Mouse (Mus musculus) stomach, embryonic 16.5 days (tissue): ENCODE data around the gene Alg9. TPM values are rescaled to one million over a fixed set of nuclear protein-coding genes. Genes with fewer than 3 reads are reported as not detected.

Experiments used
- ATAC-seq: fragments of 200-750 bp; cut with Nextera tagmentation; 2 replicates; pipeline ENCODE4 v1.8.0; 2017; ENCODE audit warnings: moderate number of reproducible peaks, moderate TSS enrichment; ENCODE audit not compliant: insufficient read depth, low FRiP score
- H3K27ac ChIP-seq: fragments of 300-500 bp; sonication (generic); 2 replicates; pipeline ENCODE4 v1.5.1; 2014; ENCODE audit warnings: low read length
- H3K27me3 ChIP-seq: fragments of 300-500 bp; sonication (generic); 2 replicates; pipeline ENCODE4 v1.6.1; 2014; ENCODE audit warnings: low read length, control low read depth, mixed read lengths; ENCODE audit not compliant: control insufficient read depth, insufficient read depth
- H3K36me3 ChIP-seq: fragments of 300-500 bp; sonication (generic); 2 replicates; pipeline ENCODE4 v1.6.1; 2014; ENCODE audit warnings: low read length; ENCODE audit not compliant: control insufficient read depth, insufficient read depth
- H3K4me1 ChIP-seq: fragments of 300-500 bp; sonication (generic); 2 replicates; pipeline ENCODE4 v1.6.1; 2014; ENCODE audit warnings: low read length, control low read depth, mixed read lengths; ENCODE audit not compliant: control insufficient read depth, insufficient read depth
- H3K4me2 ChIP-seq: fragments of 300-500 bp; sonication (generic); 2 replicates; pipeline ENCODE4 v1.6.1; 2014; ENCODE audit warnings: low read depth, low read length, mixed read lengths
- H3K4me3 ChIP-seq: fragments of 300-500 bp; sonication (generic); replicated peaks from 2 replicates; pipeline ENCODE4 v1.5.1; 2014; ENCODE audit warnings: mild to moderate bottlenecking, low read length
- H3K9ac ChIP-seq: fragments of 300-500 bp; sonication (generic); 2 replicates; pipeline ENCODE4 v1.6.1; 2014; ENCODE audit warnings: low read length
- H3K9me3 ChIP-seq: fragments of 300-500 bp; sonication (generic); replicated peaks from 2 replicates; pipeline ENCODE4 v1.6.1; 2016; ENCODE audit warnings: low read length, control low read depth; ENCODE audit not compliant: control insufficient read depth
- WGBS: fragments of 180-500 bp; shearing (Covaris S2); extraction: QIAGEN DNeasy Blood & Tissue Kit; methylation state at CpG from one replicate; pipeline ENCODE4 v1.1.7; 2014; 5-methylcytosine and 5-hydroxymethylcytosine counted together
- polyA plus RNA-seq: library from polyadenylated mRNA; unstranded; fragments of >200 nt; fragmentation: Nextera tagmentation; extraction: Ambion mirVana; gene quantifications from 2 replicates; pipeline ENCODE4 v1.2.1, GENCODE M21; 2015

Alg9 gene
- polyA plus RNA-seq, 1 experiment from 2014 or later = 36.7 TPM

DNA sequence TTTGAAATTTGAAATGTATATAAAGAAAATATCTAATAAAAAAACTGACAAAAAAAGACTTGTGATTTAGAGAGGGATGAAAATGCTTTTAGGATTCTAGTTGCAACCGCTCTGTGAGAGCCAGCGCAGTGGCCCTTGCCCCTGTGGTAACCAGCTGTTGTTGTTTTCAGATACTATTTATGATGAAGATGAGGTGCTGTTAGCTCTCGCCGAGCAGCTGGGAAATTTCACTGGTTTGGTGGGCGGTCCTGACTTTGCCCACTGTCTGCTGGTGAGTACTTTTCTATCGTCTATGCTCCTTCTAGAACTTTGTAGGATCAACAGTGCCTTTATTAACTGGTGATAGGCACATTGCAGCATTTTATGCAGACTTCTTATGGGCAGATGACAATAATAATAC, 83.9 kb downstream of the Alg9 start:
- no peak for ATAC-seq
- peaks cover 23% of the 10 kb centered on the region; the same call in 1 of the 2 replicates for H3K36me3 ChIP-seq

DNA sequence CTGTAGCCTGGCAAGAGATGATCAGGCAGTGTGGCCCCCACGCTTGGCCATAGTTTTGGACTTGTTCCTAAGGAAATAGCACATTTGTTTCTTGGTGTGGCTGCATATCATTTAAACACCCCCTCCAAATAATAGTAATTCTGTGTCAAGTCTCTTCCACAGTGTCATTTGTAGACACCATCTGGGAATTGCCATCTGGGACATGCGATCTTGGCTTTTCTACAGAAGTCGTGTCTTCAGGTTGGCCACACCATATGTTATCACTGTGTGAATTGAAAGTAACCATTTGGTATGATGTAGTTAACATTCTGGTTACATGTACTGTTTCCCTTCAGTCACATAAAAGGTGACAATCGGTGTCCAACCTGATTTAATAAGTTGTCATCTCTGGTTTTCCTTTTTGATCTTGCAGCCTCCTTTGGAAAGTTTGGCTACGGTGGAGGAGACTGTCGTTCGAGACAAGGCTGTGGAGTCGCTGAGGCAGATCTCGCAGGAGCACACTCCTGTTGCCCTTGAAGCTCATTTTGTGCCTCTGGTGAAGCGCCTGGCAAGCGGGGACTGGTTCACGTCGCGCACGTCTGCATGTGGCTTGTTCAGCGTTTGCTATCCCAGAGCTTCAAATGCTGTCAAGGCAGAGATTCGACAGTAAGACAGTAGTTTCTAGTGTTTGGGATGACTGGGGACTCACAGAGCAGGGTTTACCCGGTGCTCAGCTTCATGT, 86.5 kb downstream of the Alg9 start:
- no peak for ATAC-seq
- no peaks in the 10 kb centered on the region for H3K27me3 ChIP-seq
- H3K4me2 ChIP-seq = no peak overlapping the region
- no peaks in the 10 kb centered on the region for H3K9me3 ChIP-seq
- 94% methylated on average over 18 of the region's 18 CpGs for WGBS
- peaks cover 25% of the 10 kb centered on the region; the same call in 1 of the 2 replicates for H3K36me3 ChIP-seq
- peaks cover 8% of the 10 kb centered on the region; the same call in 1 of the 2 replicates for H3K4me1 ChIP-seq
- H3K4me3 ChIP-seq = no peak overlapping the region
- no peak overlapping the region for H3K9ac ChIP-seq
- H3K27ac ChIP-seq = no peak overlapping the region

More for the DNA sequence above, 83.9 kb downstream of the Alg9 start:
- Histone ChIP-seq H3K4me1 (peaks cover 18% of the 10 kb centered on the region), H3K27ac (no peak overlapping the region), H3K9ac (no peak overlapping the region), H3K4me3 (no peak overlapping the region), H3K4me2 (no peak overlapping the region), H3K9me3 (no peaks in the 10 kb centered on the region), H3K27me3 (no peaks in the 10 kb centered on the region)
- 76% methylated on average over 6 of the region's 6 CpGs for WGBS

DNA sequence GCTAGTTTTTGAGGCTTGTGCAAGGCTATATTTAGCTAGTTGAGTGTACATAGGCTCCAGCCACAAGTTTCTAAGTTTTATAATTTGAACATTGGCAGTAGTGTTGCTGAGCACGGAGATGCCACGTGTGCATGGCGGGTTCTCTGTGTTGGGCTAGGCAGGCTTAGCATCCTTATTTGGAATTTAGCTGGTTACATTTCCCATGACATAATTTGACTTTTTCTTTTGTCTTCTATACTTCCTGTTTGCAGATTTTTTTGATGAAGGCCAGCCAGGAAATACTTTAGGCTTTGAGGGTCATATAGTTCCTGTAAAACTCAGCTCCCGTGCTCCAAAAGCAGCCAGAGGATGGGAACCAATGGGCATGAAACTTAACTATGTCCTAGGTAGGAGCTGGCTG, 89.0 kb downstream of the Alg9 start:
- no peaks in the 10 kb centered on the region for H3K27me3 ChIP-seq
- no peak overlapping the region for H3K4me2 ChIP-seq
- ATAC-seq = no peak
- H3K9ac ChIP-seq = no peak overlapping the region
- H3K9me3 ChIP-seq = no peaks in the 10 kb centered on the region
- H3K4me1 ChIP-seq = no peaks in the 10 kb centered on the region
- no peak overlapping the region for H3K4me3 ChIP-seq
- peaks cover 31% of the 10 kb centered on the region for H3K36me3 ChIP-seq
- WGBS = 87% methylated on average over 4 of the region's 4 CpGs
- H3K27ac ChIP-seq = no peak overlapping the region

DNA sequence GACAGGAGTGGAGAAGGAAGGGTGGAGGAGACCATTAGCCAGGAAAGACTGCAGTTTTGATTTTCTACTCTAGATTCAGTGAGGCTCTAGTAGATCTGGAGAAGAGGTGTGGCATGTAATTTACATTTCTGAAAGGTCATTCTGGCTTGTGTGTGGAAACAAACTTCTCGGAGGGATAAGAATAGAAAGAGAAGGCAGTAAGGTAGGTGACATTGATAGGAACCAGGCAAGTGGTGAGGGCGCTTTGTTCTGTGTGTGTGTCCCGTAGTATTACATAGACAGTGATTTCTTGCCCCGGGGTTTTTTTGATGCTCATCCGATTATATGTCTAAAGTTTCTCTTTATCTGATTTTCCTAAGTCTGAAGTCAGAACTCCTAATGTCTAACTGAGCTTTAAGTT, 90.1 kb downstream of the Alg9 start:
- H3K4me3 ChIP-seq = no peak overlapping the region
- no peaks in the 10 kb centered on the region for H3K9me3 ChIP-seq
- no peak overlapping the region for H3K27ac ChIP-seq
- no peaks in the 10 kb centered on the region for H3K4me1 ChIP-seq
- H3K27me3 ChIP-seq = no peaks in the 10 kb centered on the region
- no peak overlapping the region for H3K4me2 ChIP-seq
- 69% methylated on average over 5 of the region's 5 CpGs for WGBS
- peaks cover 30% of the 10 kb centered on the region for H3K36me3 ChIP-seq
- no peak for ATAC-seq
- no peak overlapping the region for H3K9ac ChIP-seq

DNA sequence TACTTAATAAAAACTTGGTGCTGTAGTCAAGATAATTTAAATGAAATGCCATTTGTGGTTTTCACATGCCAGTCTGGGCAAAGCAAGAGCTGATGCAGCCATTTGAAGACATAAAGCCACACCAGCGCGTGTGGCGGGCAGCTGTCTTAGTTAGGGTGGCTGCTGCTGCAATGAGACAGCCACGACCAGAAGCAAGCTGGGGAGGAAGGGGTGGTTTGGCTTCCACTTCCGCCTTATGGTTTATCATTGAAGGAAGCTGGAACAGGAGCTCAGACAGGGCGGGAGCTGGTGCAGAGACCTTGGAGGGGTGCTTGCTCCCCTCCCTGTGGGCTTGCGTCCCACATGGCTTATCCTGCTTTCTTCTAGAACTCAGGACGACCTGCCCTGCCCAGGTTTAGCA, 91.0 kb downstream of the Alg9 start:
- no peaks in the 10 kb centered on the region for H3K9me3 ChIP-seq
- H3K9ac ChIP-seq = no peak overlapping the region
- no peaks in the 10 kb centered on the region for H3K27me3 ChIP-seq
- H3K4me1 ChIP-seq = no peaks in the 10 kb centered on the region
- no peak overlapping the region for H3K4me2 ChIP-seq
- peaks cover 38% of the 10 kb centered on the region for H3K36me3 ChIP-seq
- H3K27ac ChIP-seq = no peak overlapping the region
- no peak overlapping the region for H3K4me3 ChIP-seq
- WGBS = 74% methylated on average over 8 of the region's 8 CpGs
- ATAC-seq = no peak

DNA sequence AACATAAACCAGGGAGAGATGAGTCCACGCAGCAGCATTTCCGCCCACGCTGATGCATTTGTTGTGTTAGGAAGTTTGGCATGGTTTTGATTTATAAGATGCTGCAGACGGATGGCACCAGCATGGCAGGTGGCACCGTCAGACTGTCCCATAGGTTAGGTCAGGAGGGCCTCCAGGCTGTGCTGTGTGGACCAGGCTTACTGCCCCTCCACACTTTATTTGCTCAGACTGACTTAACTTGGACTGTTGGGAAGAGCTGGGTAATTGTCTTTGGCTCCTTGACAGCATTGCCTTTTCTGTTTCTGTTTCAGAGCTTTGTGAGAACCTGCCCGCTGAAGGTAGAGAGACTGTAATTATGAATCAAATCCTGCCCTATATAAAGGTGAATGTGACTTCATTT, 92.2 kb downstream of the Alg9 start:
- WGBS = 89% methylated on average over 6 of the region's 6 CpGs
- H3K36me3 ChIP-seq = peaks cover 30% of the 10 kb centered on the region
- ATAC-seq = no peak

DNA sequence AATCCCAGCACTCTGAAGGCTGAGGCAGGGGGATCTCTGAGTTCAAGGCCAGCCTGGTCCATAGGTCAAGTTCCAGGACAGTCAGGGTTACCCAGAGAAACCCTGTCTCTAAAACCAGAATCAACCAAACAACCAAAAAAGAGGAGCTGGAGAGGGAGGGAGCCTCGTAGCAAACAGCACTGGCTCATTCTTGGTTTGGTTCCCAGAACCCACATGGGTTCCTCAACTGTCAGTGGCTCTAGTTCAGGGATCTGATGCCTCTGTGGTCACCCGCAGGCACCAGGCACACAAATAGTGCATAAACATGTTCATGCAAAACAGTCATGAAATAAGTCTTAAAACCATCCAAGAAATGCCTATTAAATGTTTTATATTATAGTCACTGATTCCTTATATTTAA, 93.4 kb downstream of the Alg9 start:
- no peak overlapping the region for H3K27ac ChIP-seq
- H3K9me3 ChIP-seq = no peaks in the 10 kb centered on the region
- no peak overlapping the region for H3K9ac ChIP-seq
- 93% methylated on average over 2 of the region's 2 CpGs for WGBS
- no peak for ATAC-seq
- H3K4me1 ChIP-seq = no peaks in the 10 kb centered on the region
- no peak overlapping the region for H3K4me3 ChIP-seq
- no peak overlapping the region for H3K4me2 ChIP-seq
- H3K36me3 ChIP-seq = peaks cover 30% of the 10 kb centered on the region
- H3K27me3 ChIP-seq = no peaks in the 10 kb centered on the region

More for the DNA sequence above, 92.2 kb downstream of the Alg9 start:
- no peaks in the 10 kb centered on the region for H3K9me3 ChIP-seq
- H3K4me2 ChIP-seq = no peak overlapping the region
- H3K27ac ChIP-seq = no peak overlapping the region
- no peak overlapping the region for H3K4me3 ChIP-seq
- no peak overlapping the region for H3K9ac ChIP-seq
- H3K4me1 ChIP-seq = no peaks in the 10 kb centered on the region
- no peaks in the 10 kb centered on the region for H3K27me3 ChIP-seq

DNA sequence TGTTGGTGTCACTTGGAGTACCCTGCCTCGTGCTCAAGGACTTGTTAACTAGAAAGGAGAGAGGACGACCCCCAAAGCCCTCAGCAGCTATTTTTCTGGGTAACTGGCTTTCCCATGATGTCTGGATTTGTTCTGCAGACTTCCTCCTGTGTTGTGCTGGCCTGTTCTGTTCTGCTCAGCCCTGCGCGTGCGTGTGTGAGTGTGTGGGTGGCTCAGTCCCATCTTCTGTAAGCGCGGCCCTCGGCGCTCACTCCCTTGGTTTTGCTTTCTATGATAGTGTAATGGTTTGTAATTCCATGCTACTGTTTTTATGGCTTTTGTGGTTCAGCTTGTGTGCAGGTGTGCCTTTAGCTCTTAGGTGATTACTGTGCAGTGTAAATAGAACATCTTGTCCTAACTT, 98.4 kb downstream of the Alg9 start:
- H3K36me3 ChIP-seq = peaks cover 37% of the 10 kb centered on the region
- no peak for ATAC-seq
- no peak overlapping the region for H3K9ac ChIP-seq
- H3K9me3 ChIP-seq = no peaks in the 10 kb centered on the region
- 0 out of 2 replicates have a peak, but pooled peaks cover 4% of the 10 kb centered on the region for H3K4me1 ChIP-seq
- H3K4me3 ChIP-seq = no peak overlapping the region
- H3K27me3 ChIP-seq = no peaks in the 10 kb centered on the region
- WGBS = 86% methylated on average over 9 of the region's 9 CpGs
- H3K27ac ChIP-seq = no peak overlapping the region
- no peak overlapping the region for H3K4me2 ChIP-seq

DNA sequence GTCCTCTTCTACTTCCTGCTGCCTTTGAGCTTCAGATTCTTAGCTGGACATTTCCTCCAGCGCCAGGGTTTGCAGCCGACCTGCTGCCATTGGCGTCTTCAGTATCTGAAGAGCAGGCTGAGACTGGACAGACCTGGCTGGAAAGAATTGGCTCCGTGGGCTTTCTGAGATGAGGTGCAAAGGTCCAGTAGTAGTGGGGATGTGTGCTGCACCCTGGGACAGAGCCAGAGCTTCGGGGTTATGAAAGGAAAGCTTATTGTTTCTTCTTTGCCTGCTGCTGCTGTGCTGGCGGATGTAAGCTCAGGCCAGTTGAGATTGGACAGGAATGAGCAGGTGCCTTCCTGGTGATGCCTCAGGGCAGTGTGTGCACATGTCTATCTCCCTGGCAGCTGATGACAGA, 99.2 kb downstream of the Alg9 start:
- no peak overlapping the region for H3K9ac ChIP-seq
- H3K27me3 ChIP-seq = no peaks in the 10 kb centered on the region
- ATAC-seq = no peak
- 0 out of 2 replicates have a peak, but pooled peaks cover 4% of the 10 kb centered on the region for H3K4me1 ChIP-seq
- H3K36me3 ChIP-seq = peaks cover 41% of the 10 kb centered on the region
- H3K9me3 ChIP-seq = no peaks in the 10 kb centered on the region
- WGBS = 87% methylated on average over 6 of the region's 6 CpGs
- no peak overlapping the region for H3K4me2 ChIP-seq
- H3K27ac ChIP-seq = no peak overlapping the region
- no peak overlapping the region for H3K4me3 ChIP-seq
